9 mouse cellular contexts compared by ENCODE assay signal in genomic region chr6:31642451-31642942, GRCm38 (mm10).
DNase-seq lines count a peak whose midpoint lies in the region; ATAC-seq lines count a peak whose summit lies in the region.
"Had no signal": no experiment of that assay in that cellular context is flagged by ENCODE, and none has a peak within 500 bp of the region (broad histone marks: within the 10 kb centered on the region; RNA-seq: fewer than 3 reads in every experiment).

No protein-coding gene starts in this region.

- intact Hi-C loops in gastrocnemius, postnatal 14 days (cut with DNase I; ENCODE audit: low total_unique reads): no loop called here

- no peaks in the 10 kb centered on the region; the same call in 1 of the 2 replicates for H3K27me3 ChIP-seq in forebrain, embryonic 11.5 days (ENCODE audit: control insufficient read depth, insufficient read depth, low read length)
- peaks cover 7% of the 10 kb centered on the region for H3K27me3 ChIP-seq in forebrain, embryonic 12.5 days
- no peaks in the 10 kb centered on the region for H3K27me3 ChIP-seq in liver, embryonic 13.5 days

- no peak overlapping the region for H3K4me2 ChIP-seq in forebrain, embryonic 11.5 days (ENCODE audit: low read depth, low read length, severe bottlenecking)
- H3K4me2 ChIP-seq in forebrain, embryonic 12.5 days: no peak overlapping the region
- H3K4me2 ChIP-seq in liver, embryonic 13.5 days: peak overlapping the region; percentile 31

- H3K4me3 ChIP-seq in forebrain, embryonic 11.5 days (ENCODE audit: low read depth, low read length): no peak overlapping the region
- no peak overlapping the region for H3K4me3 ChIP-seq in forebrain, embryonic 12.5 days (replicated peaks)
- H3K4me3 ChIP-seq in liver, embryonic 13.5 days (replicated peaks): no peak overlapping the region

- ATAC-seq in forebrain, embryonic 11.5 days (replicated peaks; ENCODE audit: low FRiP score): no peak
- no peak for ATAC-seq in forebrain, embryonic 12.5 days (ENCODE audit: low FRiP score)
- peak; percentile 47 for ATAC-seq in liver, embryonic 13.5 days (ENCODE audit: low read depth)
- no peak for ATAC-seq in cerebellum, adult (ENCODE audit: insufficient number of reproducible peaks, low FRiP score, low TSS enrichment)

- peak; percentile 58 for DNase-seq in forebrain, embryonic 11.5 days (ENCODE audit: low spot score)
- peak; percentile 56 for DNase-seq in adrenal gland, adult 8-10 months
- DNase-seq in gastrocnemius, postnatal 14 days: peak; percentile 59
- DNase-seq in induced T-regulatory cell, adult 2 months (ENCODE audit: low read depth): peak; percentile 9
- DNase-seq in liver, embryonic 13.5 days: peak; percentile 44
- peak; percentile 9 to 23 for DNase-seq in thymus, postnatal 10 days (ENCODE audit: low spot score in 2 of 2)

- no peak overlapping the region for H3K27ac ChIP-seq in forebrain, embryonic 11.5 days (ENCODE audit: low read depth, low read length)
- no peak overlapping the region for H3K27ac ChIP-seq in forebrain, embryonic 12.5 days
- peak overlapping the region; percentile 81 for H3K27ac ChIP-seq in liver, embryonic 13.5 days
- H3K27ac ChIP-seq: macrophage had no signal

- H3K36me3 ChIP-seq in forebrain, embryonic 11.5 days (ENCODE audit: control insufficient read depth, insufficient read depth, low read length): no peaks in the 10 kb centered on the region
- no peaks in the 10 kb centered on the region for H3K36me3 ChIP-seq in forebrain, embryonic 12.5 days (replicated peaks)
- no peaks in the 10 kb centered on the region for H3K36me3 ChIP-seq in liver, embryonic 13.5 days

- H3K9me3 ChIP-seq in forebrain, embryonic 11.5 days (ENCODE audit: control insufficient read depth, low read length): no peaks in the 10 kb centered on the region
- H3K9me3 ChIP-seq in forebrain, embryonic 12.5 days: no peaks in the 10 kb centered on the region
- H3K9me3 ChIP-seq in liver, embryonic 13.5 days (replicated peaks): no peaks in the 10 kb centered on the region

- H3K9ac ChIP-seq in forebrain, embryonic 11.5 days (ENCODE audit: low read length): no peak overlapping the region
- no peak overlapping the region for H3K9ac ChIP-seq in forebrain, embryonic 12.5 days
- H3K9ac ChIP-seq in liver, embryonic 13.5 days: peak overlapping the region; percentile 31; the same call in 1 of the 2 replicates

- WGBS in forebrain, embryonic 11.5 days: 24% methylated on average over 13 of the region's 13 CpGs
- WGBS in forebrain, embryonic 12.5 days: 25% methylated on average over 13 of the region's 13 CpGs
- WGBS in liver, embryonic 13.5 days (ENCODE audit: insufficient replicate concordance): 8% methylated on average over 13 of the region's 13 CpGs

- H3K4me1 ChIP-seq in forebrain, embryonic 11.5 days (replicated peaks; ENCODE audit: control insufficient read depth, insufficient read depth, low read length): peaks cover 8% of the 10 kb centered on the region; the same call in 1 of the 2 replicates
- H3K4me1 ChIP-seq in forebrain, embryonic 12.5 days: peaks cover 16% of the 10 kb centered on the region
- H3K4me1 ChIP-seq in liver, embryonic 13.5 days (replicated peaks): peaks cover 77% of the 10 kb centered on the region

Comparison
In these comparisons a context has a peak if more than half of its experiments do, and no peak if none do; other contexts are left out.
1. DNase-seq: peak in every context shown above with its lines; median percentile 59 in gastrocnemius, postnatal 14 days; 58 in forebrain, embryonic 11.5 days; 56 in adrenal gland, adult 8-10 months; 44 in liver, embryonic 13.5 days; 16 in thymus, postnatal 10 days; 9 in induced T-regulatory cell, adult 2 months.